Mouse (Mus musculus): Measurements from ENCODE around the gene Fibp. TPM values are rescaled to one million over a fixed set of nuclear protein-coding genes. Genes with fewer than 3 reads are reported as not detected.

The Fibp gene
- polyA plus RNA-seq, 2 experiments from 2014 or later, result 65.0 to 84.0 TPM

DNA sequence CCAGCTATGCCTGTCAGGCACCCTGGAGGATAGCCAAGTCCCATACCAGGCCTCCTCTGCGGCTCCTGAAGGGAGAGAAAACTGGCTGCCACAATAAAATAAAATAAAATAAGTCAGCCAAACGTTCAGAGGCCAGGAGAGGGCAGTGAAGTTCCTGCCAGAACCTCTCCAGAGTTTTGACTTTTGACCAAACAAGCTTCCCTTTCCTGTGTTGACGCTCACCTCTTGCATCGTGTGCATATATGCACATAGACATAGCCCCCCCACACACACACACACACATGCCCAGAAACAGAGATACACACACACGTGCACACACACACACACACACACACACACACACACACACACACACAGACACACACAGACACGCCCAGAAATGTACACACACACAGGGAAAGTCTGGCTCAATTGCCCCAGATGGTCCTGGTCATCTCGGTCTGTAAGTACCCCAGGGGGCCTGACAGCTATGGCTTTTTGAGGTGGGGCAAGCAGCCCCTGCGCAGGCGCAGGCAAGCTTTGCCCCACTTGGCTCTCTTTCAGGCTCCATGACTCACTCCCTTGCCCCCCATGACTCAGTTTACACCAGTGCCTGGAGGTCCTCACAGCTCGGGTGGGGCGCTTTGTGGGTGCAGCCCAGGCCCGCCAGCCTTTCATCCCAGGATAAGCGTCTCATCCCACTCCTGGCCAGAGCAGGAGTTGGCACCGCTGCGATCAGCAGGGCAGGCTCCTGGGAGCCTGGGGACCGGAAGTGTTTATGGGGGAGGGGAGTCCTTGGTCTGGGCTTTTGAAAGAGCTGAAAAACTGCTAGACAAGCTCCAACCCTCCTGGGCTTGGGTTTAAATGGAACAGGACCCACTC lies 27.2 kb upstream of the Fibp start:
- ATAC-seq, result peak; percentile 57

DNA sequence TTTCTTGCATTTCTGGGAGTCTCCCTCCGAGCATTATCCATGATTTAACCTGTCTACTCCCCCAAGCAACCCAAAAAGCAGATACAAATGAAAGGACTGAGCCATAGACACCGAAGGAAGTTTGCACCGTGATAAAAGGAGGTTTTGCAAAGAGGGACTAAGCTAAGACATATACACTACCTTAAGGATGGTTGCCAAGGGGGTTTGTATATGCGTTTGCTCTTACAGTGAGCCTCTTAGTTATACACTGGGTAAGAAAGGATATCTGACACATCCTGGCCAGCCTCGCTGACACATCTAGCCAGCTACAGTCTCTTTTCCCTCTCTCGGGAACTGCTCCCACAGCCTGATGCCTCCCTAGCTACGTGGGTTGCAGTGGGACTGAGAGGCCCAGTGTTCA lies 26.5 kb upstream of the Fibp start:
- no peak for ATAC-seq

DNA sequence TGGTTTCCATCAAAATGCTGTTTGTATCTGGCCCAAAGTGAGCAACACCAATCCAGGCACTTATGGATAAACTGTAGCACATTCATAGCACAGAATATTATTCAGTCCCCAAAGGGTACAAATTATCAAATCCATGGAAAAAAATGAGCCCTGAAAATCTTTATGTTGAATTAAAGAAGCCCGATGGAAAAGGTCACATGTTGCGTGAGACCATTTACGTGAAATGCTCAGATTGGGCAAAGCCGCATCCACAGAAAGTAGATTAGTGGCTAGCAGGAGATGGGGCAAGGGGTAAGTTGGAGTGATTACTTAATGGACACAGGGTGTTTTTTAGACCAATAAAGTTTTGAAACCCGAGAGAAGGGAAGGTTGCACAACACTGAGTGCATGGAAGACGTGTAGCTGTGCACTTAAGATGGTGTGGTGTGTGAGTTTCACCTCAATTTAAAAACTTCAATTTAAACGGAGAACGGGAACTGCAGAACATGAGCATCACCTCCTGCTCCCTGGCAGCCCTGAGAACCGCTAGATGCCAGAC lies 16.0 kb upstream of the Fibp start:
- ATAC-seq, result no peak

DNA sequence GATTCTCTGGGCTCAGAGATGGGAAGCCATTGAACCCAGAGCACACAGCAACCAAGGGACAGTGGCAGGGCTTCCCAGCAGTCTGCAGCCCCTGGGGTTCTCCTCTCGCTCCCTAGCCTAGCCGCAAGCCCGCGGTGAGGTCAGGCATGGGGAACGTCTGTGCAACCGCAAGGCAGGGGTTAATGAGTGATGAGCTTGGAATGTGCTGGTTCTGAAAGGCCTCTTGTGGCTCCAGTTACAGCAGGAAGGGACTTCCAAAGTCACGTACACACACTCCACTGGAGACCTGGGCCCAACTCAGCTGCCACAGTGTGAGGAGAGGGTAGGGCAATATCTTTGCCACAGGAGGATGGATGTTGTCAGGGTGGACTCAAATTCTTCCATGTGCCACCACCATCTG lies 15.5 kb upstream of the Fibp start:
- ATAC-seq, result no peak

DNA sequence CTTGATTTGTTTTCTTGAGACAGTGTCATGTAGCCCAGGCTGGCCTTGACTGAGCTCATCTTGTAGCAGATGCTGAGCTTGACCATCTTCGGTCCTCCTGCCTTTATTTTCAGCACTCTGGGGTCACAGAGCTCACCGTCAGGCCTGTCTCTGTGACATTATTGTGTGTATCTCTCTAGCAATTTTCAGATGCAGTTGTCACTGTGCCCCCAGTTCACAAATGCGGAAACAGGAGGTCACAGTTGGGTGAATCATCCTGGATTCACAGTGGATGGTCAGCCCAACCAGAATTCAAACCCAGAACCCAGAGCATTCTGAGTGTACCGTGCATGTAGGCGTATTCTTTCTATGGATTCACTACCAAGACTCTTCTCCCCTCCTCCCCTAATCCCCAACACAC lies 14.7 kb upstream of the Fibp start:
- ATAC-seq, result no peak

DNA sequence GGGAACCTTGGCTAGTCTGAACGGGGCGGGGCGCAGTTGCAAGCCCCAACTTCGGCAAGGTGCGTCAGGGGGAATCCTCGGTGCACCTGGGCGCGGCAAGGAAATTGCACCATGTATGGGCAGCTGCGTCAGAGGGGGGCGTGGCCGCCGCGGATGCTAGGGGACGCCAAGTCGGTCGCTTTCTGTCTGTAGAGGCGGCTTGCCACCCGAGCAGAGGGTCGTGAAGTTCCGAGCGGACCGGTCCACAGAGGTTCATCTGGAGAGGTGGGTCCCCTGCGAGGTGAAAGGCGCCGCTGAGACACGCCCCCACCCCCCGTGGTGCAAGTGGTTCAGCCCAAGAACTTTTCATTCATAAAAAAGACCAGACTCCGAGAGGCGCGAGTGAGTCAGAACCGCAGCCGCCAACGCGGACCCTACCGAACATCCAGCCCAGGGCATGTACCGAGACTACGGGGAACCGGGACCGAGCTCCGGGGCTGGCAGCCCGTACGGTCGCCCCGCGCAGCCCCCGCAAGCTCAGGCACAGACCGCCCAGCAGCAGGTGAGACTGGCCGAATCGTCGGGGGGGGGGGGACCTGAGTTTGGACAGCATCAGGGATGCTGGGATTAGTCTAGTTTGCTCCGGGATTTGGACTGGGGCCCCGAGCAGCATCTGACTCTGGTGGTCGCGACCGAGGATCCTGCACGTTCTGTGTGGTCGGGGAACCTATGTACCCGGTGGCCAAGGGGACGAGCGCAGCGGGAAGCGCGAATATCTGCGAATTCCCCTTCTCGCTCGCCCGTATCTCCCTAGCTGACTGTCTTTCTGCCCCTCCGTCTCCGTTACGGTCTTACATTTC lies 12.7 kb upstream of the Fibp start, which contains the start of gene Fosl1:
Gene Fosl1, plus strand, starts transcription at position 33 of the 839 bp plus-strand sequence.
- ATAC-seq, result peak; percentile 94

DNA sequence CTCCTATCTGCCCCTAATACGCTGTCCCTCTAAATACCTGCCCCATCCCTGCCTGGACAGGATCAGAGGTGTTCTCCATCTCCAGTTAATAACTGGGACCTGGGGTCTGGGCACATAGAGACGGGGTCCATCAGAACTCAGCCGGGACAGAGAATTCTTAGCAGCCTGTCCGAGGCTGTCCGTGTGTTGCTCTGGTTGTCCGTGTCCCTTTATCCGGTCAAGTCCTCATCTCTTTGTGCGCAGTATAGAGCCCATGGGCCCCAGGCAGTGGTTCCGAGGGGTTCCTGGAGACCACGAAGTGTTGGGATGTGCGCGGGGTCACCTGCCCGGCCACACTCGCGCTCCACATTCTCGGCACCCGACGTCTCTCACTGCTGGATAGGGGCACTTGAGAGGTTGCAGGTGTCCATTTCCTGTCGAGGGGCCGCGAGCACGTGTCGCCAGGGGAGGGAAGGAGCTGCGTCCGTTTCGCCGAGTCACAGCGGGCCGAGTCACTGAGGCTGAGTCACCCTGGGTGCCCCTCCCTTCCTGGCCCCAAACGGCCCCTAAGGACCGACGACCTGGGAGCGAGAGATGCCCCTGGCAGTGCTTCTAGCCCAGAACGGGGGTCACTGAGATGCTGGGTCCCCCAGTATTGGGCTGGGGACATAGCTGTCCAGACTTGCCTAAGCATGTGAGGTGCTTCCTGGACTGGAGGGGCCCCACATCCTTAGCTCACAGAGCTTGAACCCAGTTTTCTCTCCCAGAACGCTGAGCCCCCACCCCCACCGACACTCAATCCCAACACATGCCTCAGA lies 11.9 kb upstream of the Fibp start:
- no peak for ATAC-seq

DNA sequence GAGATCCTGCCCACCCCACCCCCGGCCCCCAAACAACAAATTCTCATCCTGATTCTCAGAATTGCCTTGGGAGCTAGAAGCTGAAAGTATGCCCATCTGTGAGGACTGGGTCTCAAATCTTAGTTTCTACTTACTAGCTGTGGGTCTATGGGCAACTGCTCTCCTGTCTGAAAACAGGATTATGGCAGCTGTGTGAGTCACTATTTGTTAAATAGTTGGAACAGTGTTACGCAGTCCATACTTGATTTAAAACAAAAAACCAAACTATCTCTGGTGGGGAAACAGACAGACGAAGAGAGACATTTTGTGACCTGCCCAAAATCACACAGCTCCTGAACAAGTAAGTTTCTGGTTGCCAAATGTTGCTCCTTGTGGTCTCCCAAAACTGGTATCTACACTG lies 10.7 kb upstream of the Fibp start:
- no peak for ATAC-seq

DNA sequence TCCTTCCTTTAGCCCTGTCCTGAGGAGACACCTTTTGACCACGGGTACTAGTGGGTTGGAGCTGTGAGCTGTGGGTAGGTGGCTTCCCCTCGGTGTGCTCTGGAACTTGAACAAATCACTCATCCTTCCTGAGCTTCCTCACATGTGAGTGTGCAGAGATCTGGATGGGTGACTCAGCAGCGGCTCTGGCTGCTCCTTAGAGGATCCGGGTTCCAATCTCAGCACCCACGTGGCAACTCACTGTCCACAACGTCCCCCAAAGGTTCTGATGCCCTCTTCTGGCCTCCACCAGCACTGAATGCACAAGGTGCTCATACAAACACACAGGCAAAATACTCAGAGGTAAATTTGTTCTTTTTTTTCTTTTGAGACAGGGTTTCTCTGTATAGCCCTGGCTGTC lies 8.6 kb upstream of the Fibp start:
- ATAC-seq, result no peak

DNA sequence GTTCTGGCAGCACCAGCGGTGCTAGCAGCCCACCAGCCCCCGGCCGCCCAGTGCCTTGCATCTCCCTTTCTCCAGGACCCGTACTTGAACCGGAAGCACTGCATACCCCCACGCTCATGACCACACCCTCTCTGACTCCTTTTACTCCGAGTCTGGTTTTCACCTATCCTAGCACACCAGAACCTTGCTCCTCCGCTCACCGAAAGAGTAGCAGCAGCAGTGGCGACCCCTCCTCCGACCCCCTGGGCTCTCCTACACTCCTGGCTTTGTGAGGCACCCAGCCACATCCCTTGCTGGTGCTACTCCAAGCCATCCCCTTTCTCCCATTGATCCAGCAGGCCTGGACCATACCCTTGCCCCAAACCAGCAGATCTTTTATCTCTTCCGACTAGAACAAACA lies 5.4 kb upstream of the Fibp start:
- ATAC-seq, result no peak

DNA sequence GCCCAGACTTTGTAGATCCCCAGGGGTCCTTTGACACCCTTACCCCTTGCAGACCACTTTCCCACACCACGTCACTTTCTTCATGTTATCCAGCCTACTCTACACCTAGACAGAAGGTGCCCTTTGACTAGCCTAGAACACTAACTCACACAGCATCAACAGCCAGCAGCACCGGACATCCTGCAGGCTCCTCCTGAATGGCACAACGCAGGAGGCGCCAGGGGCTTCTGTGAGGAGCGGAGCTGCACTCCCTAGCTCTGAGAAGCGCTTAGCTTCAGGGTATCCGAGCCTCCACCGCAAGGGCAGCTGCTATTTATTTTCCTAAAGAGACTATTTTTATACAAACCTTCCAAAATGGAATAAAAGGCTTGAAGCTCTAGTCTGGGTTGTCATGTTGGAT lies 4.8 kb upstream of the Fibp start:
- ATAC-seq, result no peak

DNA sequence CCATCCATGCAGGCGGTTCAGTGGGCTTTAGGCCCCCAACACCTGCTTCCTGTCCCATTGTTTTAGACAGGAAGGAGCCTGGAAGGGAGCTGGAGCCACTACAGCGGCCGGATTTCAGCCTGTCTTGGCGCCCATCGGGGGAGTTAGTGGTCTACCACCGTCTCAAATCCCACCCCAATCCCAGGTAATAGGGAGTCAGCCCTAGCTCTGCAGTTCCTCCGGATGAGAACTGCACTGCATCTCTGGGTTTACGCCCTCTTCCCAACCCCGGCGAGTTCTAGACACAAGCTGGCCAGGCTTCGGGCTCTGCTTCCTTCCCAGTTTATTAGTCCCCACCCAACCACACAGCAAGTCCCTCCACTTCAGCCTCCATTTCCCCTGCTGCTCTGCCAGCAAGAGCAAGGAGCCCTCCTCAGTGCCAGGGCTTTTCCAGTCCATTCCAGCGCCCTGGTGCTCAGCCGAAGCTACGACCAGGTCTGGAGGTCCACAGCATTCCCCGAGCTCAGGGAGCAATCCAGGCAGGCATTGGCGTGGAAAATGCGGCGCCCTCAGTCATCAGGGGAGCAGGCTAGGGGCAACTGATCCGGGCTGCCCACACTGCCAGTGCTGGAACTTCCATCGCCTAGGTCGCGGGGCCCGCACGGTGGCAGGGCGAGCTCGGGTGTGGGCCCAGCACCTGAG lies 4.0 kb upstream of the Fibp start:
- no peak for ATAC-seq

DNA sequence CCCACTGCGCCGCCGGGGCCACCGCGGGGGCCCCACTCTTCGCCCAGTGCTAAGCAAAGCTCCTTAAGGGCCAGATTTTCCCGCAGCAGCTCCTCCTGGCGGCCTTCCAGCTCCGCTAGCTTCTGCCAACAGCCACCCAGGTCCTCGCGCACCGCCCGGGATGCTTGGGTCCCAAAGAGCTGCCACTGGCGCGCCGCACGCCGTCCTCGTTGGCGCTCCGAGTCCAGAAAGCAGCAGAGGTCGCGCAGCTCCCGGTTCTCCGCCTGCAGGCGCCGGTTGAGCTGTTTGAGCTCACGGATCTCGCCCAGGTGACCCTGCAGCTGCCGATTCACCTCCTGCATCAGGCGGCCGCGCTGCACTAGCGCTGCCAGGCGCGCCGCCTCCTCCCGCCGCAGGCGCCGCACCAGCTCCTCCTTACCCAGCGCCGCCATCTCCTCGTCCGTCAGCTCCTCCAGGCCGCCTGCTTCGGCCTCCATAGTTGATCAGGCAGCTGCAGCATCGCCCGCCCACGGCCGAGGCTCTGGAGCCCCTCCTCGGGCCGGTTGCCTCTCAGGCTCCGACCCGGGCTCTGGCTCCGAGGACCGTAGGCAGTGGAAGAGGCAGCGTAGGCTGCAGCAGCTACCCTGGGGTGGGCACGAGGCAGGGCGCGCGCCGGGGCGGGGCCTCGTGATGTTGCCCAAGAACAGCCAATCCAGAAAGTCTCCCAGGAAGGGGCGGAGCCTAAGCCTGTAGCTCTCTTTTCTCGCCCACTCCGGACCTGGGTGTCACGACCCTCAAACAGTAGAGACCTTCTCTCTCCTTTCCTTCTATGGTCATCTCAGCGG lies 3.3 kb upstream of the Fibp start:
- peak; percentile 77 for ATAC-seq

DNA sequence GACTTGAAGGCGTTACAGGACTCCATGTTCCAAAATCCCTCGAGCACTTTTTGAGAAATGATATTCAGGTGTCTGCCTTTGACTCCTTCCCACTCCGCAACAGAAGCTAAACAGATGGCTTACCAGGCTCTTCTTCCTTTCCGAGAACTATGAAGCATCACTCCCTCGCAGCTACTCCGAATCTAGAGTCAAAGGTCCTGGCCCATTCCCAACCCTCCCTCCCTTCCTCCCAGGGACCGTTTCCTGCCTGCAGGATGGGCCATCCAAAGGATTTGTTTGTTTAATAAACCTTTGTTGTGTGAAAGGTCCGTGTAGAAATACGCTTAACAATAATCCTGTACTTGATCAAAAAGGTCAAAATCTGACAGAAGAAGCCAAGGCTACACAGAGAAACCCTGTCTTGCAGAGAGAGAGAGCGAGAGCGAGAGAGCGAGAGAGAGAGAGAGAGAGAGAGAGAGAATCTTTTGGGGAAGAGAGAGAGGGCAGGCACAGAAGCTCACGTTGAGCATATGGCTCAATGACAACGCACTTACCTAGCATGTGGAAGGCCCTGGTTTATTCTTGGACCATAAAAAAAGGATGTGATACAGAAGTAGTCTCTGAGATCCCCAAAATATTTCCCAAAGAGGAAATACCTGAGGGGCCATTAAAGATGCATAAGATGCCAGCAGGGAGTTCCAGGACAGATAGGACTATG lies 2.5 kb upstream of the Fibp start, which contains the start of gene Ccdc85b:
Gene Ccdc85b, minus strand, starts transcription at position 149 of the 697 bp plus-strand sequence.
- ATAC-seq, result no peak

DNA sequence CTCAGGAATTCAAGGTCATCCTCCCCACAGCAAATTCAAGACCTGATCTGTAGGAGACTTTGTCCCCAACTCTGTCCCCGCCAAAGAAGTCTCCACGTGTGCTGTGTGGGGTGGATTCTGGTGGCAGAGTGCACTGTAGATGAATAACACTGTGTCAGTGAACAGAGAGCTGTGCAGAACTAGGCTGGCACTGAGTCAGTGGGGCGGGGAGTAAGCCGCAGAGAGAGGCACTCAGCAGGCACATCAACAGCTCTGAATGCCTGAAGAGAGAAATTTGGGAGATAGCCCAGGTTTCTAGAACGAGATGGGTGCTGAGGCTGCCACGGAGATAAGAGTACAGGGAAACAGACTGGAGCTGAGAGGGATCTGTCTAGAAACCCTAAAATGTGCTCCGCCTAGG lies 1.4 kb upstream of the Fibp start:
- no peak for ATAC-seq

DNA sequence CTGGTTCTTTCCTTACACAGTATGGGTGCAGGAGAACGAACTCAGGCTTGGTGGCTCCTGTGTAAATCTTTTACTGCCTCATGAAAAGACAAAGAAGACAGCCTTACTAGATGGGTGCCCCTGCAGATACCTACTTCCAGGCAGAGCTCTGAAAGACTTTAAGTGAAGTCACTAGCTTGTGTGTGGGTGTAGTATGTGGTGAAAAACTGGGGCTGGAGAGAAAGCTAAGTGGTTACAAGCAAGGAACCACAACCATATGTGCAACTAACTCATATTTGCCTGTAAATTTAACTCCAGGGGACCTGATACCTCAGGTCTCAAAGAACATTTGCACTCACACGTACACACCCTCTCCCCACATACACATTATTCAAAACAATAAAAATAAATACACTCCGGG lies 519 bp upstream of the Fibp start:
- no peak for ATAC-seq

DNA sequence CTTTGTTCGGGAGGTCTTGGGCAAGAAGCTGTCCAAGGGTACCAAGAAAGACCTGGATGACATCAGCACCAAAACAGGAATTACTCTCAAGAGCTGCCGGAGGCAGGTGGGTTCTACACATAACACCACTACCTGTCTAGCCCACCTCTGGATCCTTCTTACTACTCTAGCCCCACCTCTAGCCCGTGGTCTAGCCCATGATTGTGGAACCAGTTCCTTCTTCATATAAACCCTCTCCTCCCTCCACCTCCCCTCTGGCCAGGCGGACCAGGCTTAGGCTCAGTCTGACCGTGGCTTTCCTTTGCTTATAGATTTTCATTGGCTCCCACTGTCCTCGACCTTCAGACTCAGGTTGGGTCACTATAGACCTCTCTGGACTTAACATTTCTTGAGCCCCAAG lies 996 bp downstream of the Fibp start:
- ATAC-seq, result no peak

DNA sequence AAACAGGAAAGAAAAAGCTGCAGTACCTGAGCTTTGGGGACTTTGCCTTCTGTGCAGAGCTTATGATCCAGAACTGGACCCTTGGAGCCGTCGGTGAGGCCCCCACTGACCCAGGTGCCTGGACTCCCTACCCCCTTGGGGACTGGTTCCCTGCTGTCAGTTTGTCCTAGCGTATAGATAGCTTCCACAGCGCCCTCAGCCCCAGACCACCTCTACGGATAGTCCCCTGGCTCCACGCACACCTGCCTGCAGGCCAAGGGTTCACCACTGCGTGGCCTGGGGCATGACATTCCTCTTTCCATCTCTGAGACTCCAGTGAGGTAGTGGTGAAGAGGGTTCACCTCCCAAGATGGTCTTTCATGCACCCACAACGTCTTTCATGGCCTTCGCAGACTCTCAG lies 2.8 kb downstream of the Fibp start:
- ATAC-seq, result no peak

DNA sequence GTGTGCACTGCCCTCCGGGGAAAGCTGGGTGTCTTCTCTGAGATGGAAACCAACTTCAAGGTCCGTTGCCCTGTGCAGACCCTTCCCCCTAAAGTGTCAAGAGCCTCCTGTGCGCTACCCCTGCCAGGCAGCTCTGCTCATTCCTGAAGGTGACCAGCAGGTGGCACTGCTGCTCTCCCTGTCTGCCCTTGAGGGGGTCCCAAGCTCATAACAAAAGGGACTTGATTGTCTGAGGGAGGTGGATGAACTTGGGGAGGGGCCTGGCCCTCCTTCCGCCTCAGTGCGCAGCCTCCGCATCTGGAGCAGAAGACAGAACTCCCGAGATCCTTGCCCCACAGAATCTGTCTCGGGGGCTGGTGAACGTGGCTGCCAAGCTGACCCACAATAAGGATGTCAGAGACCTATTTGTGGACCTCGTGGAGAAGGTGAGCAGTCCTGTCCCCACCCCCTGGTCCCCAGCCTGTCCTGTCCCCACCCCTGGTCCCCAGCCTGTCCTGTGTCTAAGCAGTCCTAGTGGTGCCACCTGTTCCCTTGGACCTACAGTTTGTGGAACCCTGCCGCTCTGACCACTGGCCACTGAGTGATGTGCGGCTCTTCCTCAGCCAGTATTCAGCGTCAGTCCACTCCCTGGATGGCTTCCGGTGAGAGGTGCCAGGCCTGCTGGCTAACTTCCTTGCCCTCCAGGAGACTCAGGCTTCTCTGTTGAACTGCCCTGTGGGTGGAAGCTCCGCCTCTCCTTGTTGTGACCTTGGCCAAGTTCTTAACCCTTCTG lies 3.6 kb downstream of the Fibp start:
- ATAC-seq, result no peak

DNA sequence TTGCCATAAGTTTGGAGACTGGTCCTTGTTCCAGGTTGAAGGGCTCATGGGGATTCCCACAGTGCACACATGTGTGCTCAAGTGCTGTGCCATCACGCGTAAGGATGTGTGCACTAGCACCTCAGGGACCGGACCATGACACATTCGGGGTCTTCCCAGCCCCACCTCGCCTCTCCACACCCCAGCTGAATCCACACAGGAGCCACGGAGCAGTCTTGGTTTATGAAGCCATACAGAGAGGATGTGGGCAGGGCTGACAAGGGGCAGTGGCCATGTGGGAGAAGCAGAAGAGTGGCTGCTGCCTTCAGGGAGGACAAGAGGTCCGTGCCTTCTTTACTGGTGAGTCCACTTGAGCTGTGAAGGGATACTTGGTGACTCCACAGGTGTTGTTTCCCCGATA lies 4.6 kb downstream of the Fibp start:
- no peak for ATAC-seq

Data from activated CD4-positive, CD25-positive, alpha-beta regulatory T cell, adult 4 months (primary cell).